Mouse (Mus musculus) layer of hippocampus, adult 9-11 months (tissue): ENCODE results near the gene Trim71.

ENCODE experiments used
- DNase-seq: peaks from one replicate; pipeline ENCODE4 v3.0.0; 2022

The Trim71 gene

GRCm38 (mm10) chr9:114563761-114564606, at the start of gene Trim71:
Gene Trim71 (minus strand): TSS chr9:114564369.
- no peak for DNase-seq

- no peak for DNase-seq
These were observed 48.9 kb upstream of the Trim71 start for GRCm38 (mm10) chr9:114613026-114613425.

GRCm38 (mm10) chr9:114612566-114612965, 48.4 kb upstream of the Trim71 start:
- no peak for DNase-seq

- no peak for DNase-seq
These were observed 46.1 kb upstream of the Trim71 start for GRCm38 (mm10) chr9:114610266-114610665.

GRCm38 (mm10) chr9:114603876-114604540, 39.8 kb upstream of the Trim71 start:
- DNase-seq, result no peak

GRCm38 (mm10) chr9:114601096-114601495, 36.9 kb upstream of the Trim71 start:
- no peak for DNase-seq

GRCm38 (mm10) chr9:114585017-114585345, 20.8 kb upstream of the Trim71 start:
- no peak for DNase-seq

GRCm38 (mm10) chr9:114584183-114585016, 20.2 kb upstream of the Trim71 start:
- no peak for DNase-seq

GRCm38 (mm10) chr9:114583812-114584182, 19.6 kb upstream of the Trim71 start:
- no peak for DNase-seq

GRCm38 (mm10) chr9:114578646-114579045, 14.5 kb upstream of the Trim71 start:
- DNase-seq, result no peak

- DNase-seq, result no peak
These were observed 11.8 kb upstream of the Trim71 start for GRCm38 (mm10) chr9:114576001-114576400.

GRCm38 (mm10) chr9:114573528-114573927, 9.4 kb upstream of the Trim71 start:
- DNase-seq, result no peak

- DNase-seq, result no peak
These were observed 4.7 kb upstream of the Trim71 start for GRCm38 (mm10) chr9:114568682-114569474.

- no peak for DNase-seq
These were observed 498 bp upstream of the Trim71 start for GRCm38 (mm10) chr9:114564667-114565066.

GRCm38 (mm10) chr9:114562919-114563751, 1.0 kb downstream of the Trim71 start:
- DNase-seq, result no peak

GRCm38 (mm10) chr9:114562031-114562918, 1.9 kb downstream of the Trim71 start:
- no peak for DNase-seq

GRCm38 (mm10) chr9:114561671-114561971, 2.5 kb downstream of the Trim71 start:
- no peak for DNase-seq

GRCm38 (mm10) chr9:114560771-114561670, 3.1 kb downstream of the Trim71 start:
- no peak for DNase-seq

- DNase-seq, result no peak
These were observed 4.0 kb downstream of the Trim71 start for GRCm38 (mm10) chr9:114560141-114560540.

- DNase-seq, result no peak
These were observed 7.1 kb downstream of the Trim71 start for GRCm38 (mm10) chr9:114557086-114557485.
